Mouse (Mus musculus) stomach, adult 2 months (tissue): ENCODE data around the gene Arid3a. TPM values are rescaled to one million over a fixed set of nuclear protein-coding genes. Genes with fewer than 3 reads are reported as not detected.

Source experiments
- polyA plus RNA-seq: library from polyadenylated mRNA; depleted of rRNA; stranded (reverse); fragments of >200 nt; gene quantifications from 2 replicates; pipeline ENCODE4 v1.2.3, GENCODE M21; 2012; rRNA removed

Arid3a gene
- polyA plus RNA-seq: 7.4 and 10.0 TPM in 2 replicates

GRCm38 (mm10) chr10:79926491-79927323, at the start of gene Arid3a:
Gene Arid3a, plus strand, starts transcription at chr10:79927043.

GRCm38 (mm10) chr10:79886054-79886453, 40.8 kb upstream of the Arid3a start, which contains the start of gene Elane:
Gene Elane, plus strand, starts transcription at chr10:79886247.

DNA sequence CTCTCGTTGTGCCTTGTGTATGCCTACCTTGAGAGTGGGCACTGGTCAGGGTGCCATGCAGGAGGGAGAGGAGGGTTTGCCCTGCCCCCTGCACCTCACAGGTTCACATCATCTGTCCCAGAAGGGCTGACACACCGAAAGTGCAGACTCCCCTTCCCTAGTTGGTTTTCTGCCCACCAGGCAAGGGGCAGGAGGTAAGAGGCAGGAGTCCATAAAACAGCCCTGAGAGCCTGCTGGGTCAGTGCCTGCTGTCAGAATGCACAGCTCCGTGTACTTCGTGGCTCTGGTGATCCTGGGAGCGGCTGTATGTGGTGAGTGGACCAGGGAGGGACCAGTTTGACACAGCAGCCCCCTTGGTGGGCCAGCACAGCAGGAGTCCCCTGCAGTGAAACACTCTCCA, 36.2 kb upstream of the Arid3a start, which contains the start of gene Cfd:
Gene Cfd (plus strand): TSS at position 184 of the 400 bp plus-strand sequence.

DNA sequence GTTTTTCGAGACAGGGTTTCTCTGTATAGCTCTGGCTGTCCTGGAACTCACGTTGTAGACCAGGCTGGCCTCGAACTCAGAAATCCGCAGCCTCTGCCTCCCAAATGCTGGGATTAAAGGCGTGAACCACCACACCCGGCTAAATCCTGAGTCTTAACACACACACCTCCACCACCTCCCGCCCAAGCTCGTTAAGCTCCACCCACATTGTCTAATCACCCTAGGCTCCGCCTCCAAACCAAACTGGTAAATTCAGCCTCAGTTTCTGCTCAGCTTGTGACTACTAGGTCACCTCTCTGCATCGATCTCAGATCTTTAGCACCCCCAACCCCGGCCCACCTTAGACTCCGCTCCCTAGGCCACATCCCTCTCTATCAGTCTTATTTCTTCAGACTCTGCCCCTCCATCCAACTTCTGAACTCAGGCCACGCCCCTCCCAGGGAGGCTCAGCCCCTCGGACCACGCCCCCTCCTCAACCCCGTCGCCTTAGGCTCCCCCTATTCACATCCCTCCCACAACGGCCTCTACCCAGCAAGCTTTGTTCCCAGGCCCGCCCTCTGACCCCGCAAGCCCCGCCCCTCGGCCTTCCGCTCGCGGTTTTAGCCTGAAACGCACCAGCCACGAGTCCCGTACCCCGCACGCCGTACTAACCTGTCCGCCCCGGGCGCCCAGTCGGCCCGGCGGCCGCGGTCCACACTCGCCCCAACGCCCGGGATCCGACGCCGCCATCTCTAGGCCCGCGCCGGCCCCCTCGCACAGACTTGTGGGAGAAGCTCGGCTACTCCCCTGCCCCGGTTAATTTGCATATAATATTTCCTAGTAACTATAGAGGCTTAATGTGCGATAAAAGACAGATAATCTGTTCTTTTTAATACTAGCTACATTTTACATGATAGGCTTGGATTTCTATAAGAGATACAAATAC, 18.4 kb upstream of the Arid3a start, which contains the start of gene Med16:
Gene Med16 (minus strand): TSS at position 757 of the 925 bp plus-strand sequence.

GRCm38 (mm10) chr10:79910556-79910955, 16.3 kb upstream of the Arid3a start, which contains the start of gene Gm26602:
Gene Gm26602, plus strand, starts transcription at chr10:79910856.

GRCm38 (mm10) chr10:79916808-79917531, 9.9 kb upstream of the Arid3a start, which contains the start of gene Kiss1r:
Gene Kiss1r, plus strand, starts transcription at chr10:79916971.

GRCm38 (mm10) chr10:79920958-79921535, 5.8 kb upstream of the Arid3a start, which contains the start of gene R3hdm4:
Gene R3hdm4, minus strand, starts transcription at chr10:79921208.

GRCm38 (mm10) chr10:79959847-79960601, 33.2 kb downstream of the Arid3a start, which contains the start of gene Wdr18:
Gene Wdr18, plus strand, starts transcription at chr10:79960152.

GRCm38 (mm10) chr10:79970415-79971182, 43.8 kb downstream of the Arid3a start, which contains the start of gene Grin3b:
Gene Grin3b, plus strand, starts transcription at chr10:79970715.

GRCm38 (mm10) chr10:79984195-79984816, 57.5 kb downstream of the Arid3a start, which contains the start of gene Tmem259:
Gene Tmem259, minus strand, starts transcription at chr10:79984330.

DNA sequence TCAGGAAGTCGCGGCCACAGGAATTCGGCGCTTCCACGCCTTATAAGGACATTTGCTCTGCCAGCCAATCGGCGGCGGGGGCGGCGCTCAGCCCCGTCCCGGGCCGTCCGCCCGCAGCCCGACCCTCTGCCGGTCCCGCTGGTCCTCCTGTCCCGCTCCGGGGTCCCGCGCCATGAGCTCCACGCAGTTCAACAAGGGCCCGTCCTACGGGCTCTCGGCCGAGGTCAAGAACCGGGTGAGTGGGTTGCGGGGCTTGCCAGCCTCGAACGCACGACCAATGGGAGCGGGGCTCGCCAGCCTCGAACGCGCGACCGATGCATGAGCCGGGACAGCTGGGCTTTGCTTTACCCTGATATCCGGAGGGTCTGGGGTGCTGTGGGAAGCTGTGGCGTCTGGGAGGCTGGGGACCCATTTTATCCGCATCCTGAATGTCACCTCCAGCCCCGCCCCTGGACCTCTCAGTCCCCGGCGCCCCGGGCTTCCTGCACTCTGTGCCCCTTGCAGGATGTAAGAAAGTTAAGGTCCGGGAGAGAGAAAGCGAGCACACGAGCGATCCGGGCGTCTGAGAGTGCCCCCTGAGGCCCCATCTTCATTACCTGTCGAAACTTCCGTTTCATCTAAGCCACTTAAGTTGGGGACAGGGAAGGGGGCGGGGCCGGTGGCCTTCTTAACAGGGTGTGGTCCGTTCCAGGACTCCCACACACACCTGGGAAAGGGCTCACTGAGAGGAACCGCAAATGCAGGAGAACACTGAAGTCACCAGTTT, 61.8 kb downstream of the Arid3a start, which contains the start of gene Cnn2:
Gene Cnn2 (plus strand): TSS at position 79 of the 766 bp plus-strand sequence.

GRCm38 (mm10) chr10:79996272-79997033, 69.6 kb downstream of the Arid3a start, which contains the start of gene Abca7:
Gene Abca7, plus strand, starts transcription at chr10:79996494.

Other genes starting within 250 kb of the Arid3a start
- 128 and 187 TPM in 2 replicates for gene Cdc34, start 244.8 kb upstream of the Arid3a start, polyA plus RNA-seq
- gene Gzmm, start 238.0 kb upstream of the Arid3a start, polyA plus RNA-seq: 0.40 and 0.49 TPM in 2 replicates
- gene Bsg, start 222.6 kb upstream of the Arid3a start, polyA plus RNA-seq: 297 and 403 TPM in 2 replicates
- 4.5 and 13.1 TPM in 2 replicates for gene Hcn2, start 210.4 kb upstream of the Arid3a start, polyA plus RNA-seq
- gene Polrmt, start 180.5 kb upstream of the Arid3a start, polyA plus RNA-seq: 31.4 and 34.4 TPM in 2 replicates
- 1.4 and 3.3 TPM in 2 replicates for gene Fgf22, start 172.0 kb upstream of the Arid3a start, polyA plus RNA-seq
- gene Rnf126, start 160.1 kb upstream of the Arid3a start, polyA plus RNA-seq: 95.5 and 175 TPM in 2 replicates
- 20.3 and 35.5 TPM in 2 replicates for gene Fstl3, start 149.8 kb upstream of the Arid3a start, polyA plus RNA-seq
- 0.06 TPM in 1 of 2 replicates, not detected in the other for gene Prss57, start 136.1 kb upstream of the Arid3a start, polyA plus RNA-seq
- gene Palm, start 133.5 kb upstream of the Arid3a start, polyA plus RNA-seq: 22.1 and 34.0 TPM in 2 replicates
- gene Misp, start 106.1 kb upstream of the Arid3a start, polyA plus RNA-seq: 27.0 and 27.4 TPM in 2 replicates
- gene Ptbp1, start 72.6 kb upstream of the Arid3a start, polyA plus RNA-seq: 94.3 and 115 TPM in 2 replicates
- 0.53 and 0.74 TPM in 2 replicates for gene Prtn3, start 52.6 kb upstream of the Arid3a start, polyA plus RNA-seq
- 1.6 and 2.0 TPM in 2 replicates for gene Plppr3, start 52.4 kb upstream of the Arid3a start, polyA plus RNA-seq
- gene Elane, start 40.8 kb upstream of the Arid3a start, polyA plus RNA-seq: 0.06 TPM in 1 of 2 replicates, not detected in the other
- 72.2 and 178 TPM in 2 replicates for gene Cfd, start 36.2 kb upstream of the Arid3a start, polyA plus RNA-seq
- 32.6 and 42.6 TPM in 2 replicates for gene Med16, start 18.1 kb upstream of the Arid3a start, polyA plus RNA-seq
- not detected in 2 replicates for gene Gm26602, start 16.2 kb upstream of the Arid3a start, polyA plus RNA-seq
- 7.4 and 9.7 TPM in 2 replicates for gene Kiss1r, start 10.1 kb upstream of the Arid3a start, polyA plus RNA-seq
- 255 and 260 TPM in 2 replicates for gene R3hdm4, start 5.8 kb upstream of the Arid3a start, polyA plus RNA-seq
- 24.7 and 30.0 TPM in 2 replicates for gene Wdr18, start 33.1 kb downstream of the Arid3a start, polyA plus RNA-seq
- 0.12 TPM in 1 of 2 replicates, not detected in the other for gene Grin3b, start 43.7 kb downstream of the Arid3a start, polyA plus RNA-seq
- 256 and 400 TPM in 2 replicates for gene Tmem259, start 57.3 kb downstream of the Arid3a start, polyA plus RNA-seq
- gene Cnn2, start 61.5 kb downstream of the Arid3a start, polyA plus RNA-seq: 68.4 and 74.9 TPM in 2 replicates
- gene Abca7, start 69.5 kb downstream of the Arid3a start, polyA plus RNA-seq: 14.0 and 17.3 TPM in 2 replicates
- 6.0 and 9.1 TPM in 2 replicates for gene Arhgap45, start 89.6 kb downstream of the Arid3a start, polyA plus RNA-seq
- gene Polr2e, start 112.8 kb downstream of the Arid3a start, polyA plus RNA-seq: 51.4 and 57.1 TPM in 2 replicates
- 404 and 629 TPM in 2 replicates for gene Gpx4, start 120.1 kb downstream of the Arid3a start, polyA plus RNA-seq
- 25.7 and 25.9 TPM in 2 replicates for gene Sbno2, start 178.5 kb downstream of the Arid3a start, polyA plus RNA-seq
- gene Stk11, start 188.8 kb downstream of the Arid3a start, polyA plus RNA-seq: 89.6 and 104 TPM in 2 replicates
- 2,554 and 5,321 TPM in 2 replicates for gene Atp5d, start 211.6 kb downstream of the Arid3a start, polyA plus RNA-seq
- 18.7 and 25.0 TPM in 2 replicates for gene Cbarp, start 213.8 kb downstream of the Arid3a start, polyA plus RNA-seq
- gene Midn, start 221.2 kb downstream of the Arid3a start, polyA plus RNA-seq: 112 and 128 TPM in 2 replicates
- gene Cirbp, start 238.9 kb downstream of the Arid3a start, polyA plus RNA-seq: 45.7 and 52.7 TPM in 2 replicates
- gene 1600002K03Rik, start 245.9 kb downstream of the Arid3a start, polyA plus RNA-seq: 10.9 TPM in 2 replicates